Mouse (Mus musculus) heart, postnatal 0 days (tissue): Measurements from ENCODE around the gene Irf2. TPM values are rescaled to one million over a fixed set of nuclear protein-coding genes. Genes with fewer than 3 reads are reported as not detected.

ENCODE experiments used
- ATAC-seq: fragments of 200-750 bp; cut with Nextera tagmentation; 2 replicates; pipeline ENCODE4 v1.8.0; 2017; ENCODE audit warnings: low read depth, moderate number of reproducible peaks, moderate library complexity; ENCODE audit not compliant: insufficient read depth
- DNase-seq: peaks from one replicate; pipeline ENCODE4 v3.0.0-alpha.2; 2016; ENCODE audit warnings: low spot score
- H3K27ac ChIP-seq: fragments of 300-500 bp; sonication (generic); 2 replicates; pipeline ENCODE4 v1.5.1; 2014; ENCODE audit warnings: low read depth, mild to moderate bottlenecking
- H3K27me3 ChIP-seq: fragments of 300-500 bp; sonication (generic); 2 replicates; pipeline ENCODE4 v1.6.1; 2014; ENCODE audit warnings: low read length, mixed read lengths; ENCODE audit not compliant: control insufficient read depth, insufficient read depth
- H3K36me3 ChIP-seq: fragments of 300-500 bp; sonication (generic); replicated peaks from 2 replicates; pipeline ENCODE4 v1.6.1; 2014; ENCODE audit warnings: low read length, mixed read lengths; ENCODE audit not compliant: control insufficient read depth, insufficient read depth
- H3K4me1 ChIP-seq: fragments of 300-500 bp; sonication (generic); 2 replicates; pipeline ENCODE4 v1.6.1; 2014; ENCODE audit warnings: antibody characterized with exemption; ENCODE audit not compliant: control insufficient read depth, insufficient read depth
- H3K4me2 ChIP-seq: fragments of 300-500 bp; sonication (generic); 2 replicates; pipeline ENCODE4 v1.6.1; 2014; ENCODE audit warnings: low read depth, mild to moderate bottlenecking, low read length, moderate library complexity
- H3K4me3 ChIP-seq: fragments of 300-500 bp; sonication (generic); 2 replicates; pipeline ENCODE4 v1.5.1; 2014; ENCODE audit warnings: low read depth, low read length
- H3K9ac ChIP-seq: fragments of 300-500 bp; sonication (generic); replicated peaks from 2 replicates; pipeline ENCODE4 v1.6.1; 2014; ENCODE audit warnings: low read depth, low read length, mixed read lengths
- H3K9me3 ChIP-seq: fragments of 300-500 bp; sonication (generic); replicated peaks from 2 replicates; pipeline ENCODE4 v1.6.1; 2016; ENCODE audit warnings: low read length; ENCODE audit not compliant: control insufficient read depth
- CTCF ChIP-seq: IDR thresholded peaks from 2 replicates; pipeline ENCODE4 v1.5.1; 2016; ENCODE audit warnings: antibody characterized with exemption, control low read depth, low read depth
- EP300 ChIP-seq: IDR thresholded peaks from 2 replicates; pipeline ENCODE4 v1.6.1; 2016; ENCODE audit warnings: antibody characterized with exemption, low read depth
- WGBS: fragments of 180-500 bp; shearing (Covaris S2); extraction: QIAGEN DNeasy Blood & Tissue Kit; methylation state at CpG from one replicate; pipeline ENCODE4 v1.1.7; 2014; 5-methylcytosine and 5-hydroxymethylcytosine counted together
- polyA plus RNA-seq: library from polyadenylated mRNA; unstranded; fragments of >200 nt; fragmentation: Nextera tagmentation; extraction: Ambion mirVana; gene quantifications from 2 replicates; pipeline ENCODE4 v1.2.1, GENCODE M21; 2015
- total RNA-seq: library from RNA; depleted of rRNA; stranded (reverse); fragments of >200 nt; gene quantifications from 2 replicates; pipeline ENCODE4 v1.2.3, GENCODE M21; 2014; ENCODE audit warnings: low replicate concordance

Irf2 gene
- total and polyA plus RNA-seq, 2 experiments from 2014 or later, result 4.6 to 22.2 TPM

- Histone ChIP-seq H3K36me3 (no peaks in the 10 kb centered on the region), H3K4me2 (peak overlapping the region; percentile 61), H3K9ac (peak overlapping the region; percentile 87), H3K4me3 (peak overlapping the region; percentile 81), H3K27ac (peak overlapping the region; percentile 94), H3K27me3 (no peaks in the 10 kb centered on the region), H3K4me1 (peaks cover 31% of the 10 kb centered on the region), H3K9me3 (no peaks in the 10 kb centered on the region)
- ATAC-seq (no peak), DNase-seq (no peak)
- WGBS, result 19% methylated on average over 5 of the region's 5 CpGs
- no peak for TF ChIP-seq CTCF
- no peak for TF ChIP-seq EP300
Measured at GRCm38 (mm10) chr8:46738601-46739000, 931 bp upstream of the Irf2 start.

GRCm38 (mm10) chr8:46739956-46740512, 502 bp downstream of the Irf2 start:
- peak overlapping the region; percentile 87 for H3K9ac ChIP-seq
- TF ChIP-seq EP300 (no peak), CTCF (no peak)
- WGBS, result under 1% methylated on average over 22 of the region's 22 CpGs
- H3K36me3 ChIP-seq, result no peaks in the 10 kb centered on the region
- peak overlapping the region; percentile 69 for H3K4me2 ChIP-seq
- no peak for DNase-seq
- no peak for ATAC-seq
- peak overlapping the region; percentile 81 for H3K4me3 ChIP-seq
- H3K4me1 ChIP-seq, result peaks cover 31% of the 10 kb centered on the region
- peak overlapping the region; percentile 94 for H3K27ac ChIP-seq
- no peaks in the 10 kb centered on the region for H3K27me3 ChIP-seq
- no peaks in the 10 kb centered on the region for H3K9me3 ChIP-seq

- ATAC-seq (peak; percentile 77), DNase-seq (peak; percentile 81)
- under 1% methylated on average over 87 of the region's 97 CpGs for WGBS
- H3K9me3 ChIP-seq, result no peaks in the 10 kb centered on the region
- peak overlapping the region; percentile 94 for H3K27ac ChIP-seq
- no peaks in the 10 kb centered on the region for H3K36me3 ChIP-seq
- peak overlapping the region; percentile 87 for H3K9ac ChIP-seq
- H3K27me3 ChIP-seq, result no peaks in the 10 kb centered on the region
- H3K4me1 ChIP-seq, result peaks cover 31% of the 10 kb centered on the region
- TF ChIP-seq CTCF, result no peak
- TF ChIP-seq EP300, result no peak
- H3K4me3 ChIP-seq, result peak overlapping the region; percentile 81
- peak overlapping the region; percentile 69 for H3K4me2 ChIP-seq
Measured at GRCm38 (mm10) chr8:46740513-46741280, 1.2 kb downstream of the Irf2 start.

GRCm38 (mm10) chr8:46741281-46741791, 1.8 kb downstream of the Irf2 start:
- WGBS, result 0% methylated on average over 27 of the region's 28 CpGs
- 0 out of 2 replicates have a peak, but pooled peaks have one; percentile 0 for ATAC-seq

GRCm38 (mm10) chr8:46741991-46742690, 2.6 kb downstream of the Irf2 start:
- H3K4me2 ChIP-seq, result peak overlapping the region; percentile 69
- no peaks in the 10 kb centered on the region for H3K36me3 ChIP-seq
- no peaks in the 10 kb centered on the region for H3K27me3 ChIP-seq
- H3K4me3 ChIP-seq, result peak overlapping the region; percentile 81
- TF ChIP-seq CTCF (no peak), EP300 (no peak)
- ATAC-seq (no peak), DNase-seq (no peak)
- peak overlapping the region; percentile 94 for H3K27ac ChIP-seq
- peak overlapping the region; percentile 87 for H3K9ac ChIP-seq
- H3K9me3 ChIP-seq, result no peaks in the 10 kb centered on the region
- 56% methylated on average over 8 of the region's 8 CpGs for WGBS
- H3K4me1 ChIP-seq, result peaks cover 38% of the 10 kb centered on the region

More at GRCm38 (mm10) chr8:46741281-46741791, 1.8 kb downstream of the Irf2 start:
- TF ChIP-seq EP300, result no peak
- TF ChIP-seq CTCF, result no peak
- Histone ChIP-seq H3K9ac (peak overlapping the region; percentile 87), H3K27me3 (no peaks in the 10 kb centered on the region), H3K4me3 (peak overlapping the region; percentile 81), H3K9me3 (no peaks in the 10 kb centered on the region), H3K4me1 (peaks cover 31% of the 10 kb centered on the region), H3K36me3 (no peaks in the 10 kb centered on the region), H3K4me2 (peak overlapping the region; percentile 69), H3K27ac (peak overlapping the region; percentile 94)
- peak; percentile 51 for DNase-seq
